Mouse (Mus musculus) skeletal muscle tissue, adult 2 months (tissue): ENCODE measurements around the gene Trhde.

Experiments used
- DNase-seq: peaks from one replicate; pipeline ENCODE4 v3.0.0-alpha.2; 2012; ENCODE audit warnings: low read depth, low spot score

Gene Trhde

DNA sequence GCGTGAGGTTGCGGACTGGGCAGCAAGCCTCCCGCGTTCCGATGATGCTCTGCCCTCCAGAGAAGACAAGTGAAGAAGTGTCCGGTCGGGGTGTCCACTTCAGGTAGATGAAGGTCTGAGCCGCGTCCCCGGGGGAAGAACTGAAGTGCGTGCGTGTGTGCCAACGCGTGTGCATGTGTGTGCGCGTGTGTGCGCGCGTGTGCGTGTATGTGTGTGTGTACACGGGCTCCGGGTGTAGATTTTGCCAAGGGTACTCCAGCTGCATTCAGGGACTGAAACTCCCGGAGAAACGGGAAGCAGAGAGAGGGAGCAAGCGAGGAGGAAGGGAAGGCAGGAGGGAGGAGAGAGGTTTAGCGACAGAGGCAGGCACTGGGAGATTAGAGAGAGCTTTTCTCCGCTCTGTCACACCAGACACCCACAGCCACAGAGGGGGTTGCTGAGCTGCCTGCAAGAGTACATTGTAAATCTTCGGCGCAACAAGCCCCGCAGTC lies at the start of gene Trhde:
Gene Trhde (minus strand): TSS at position 147 of the 491 bp plus-strand sequence.
- DNase-seq = no peak

DNA sequence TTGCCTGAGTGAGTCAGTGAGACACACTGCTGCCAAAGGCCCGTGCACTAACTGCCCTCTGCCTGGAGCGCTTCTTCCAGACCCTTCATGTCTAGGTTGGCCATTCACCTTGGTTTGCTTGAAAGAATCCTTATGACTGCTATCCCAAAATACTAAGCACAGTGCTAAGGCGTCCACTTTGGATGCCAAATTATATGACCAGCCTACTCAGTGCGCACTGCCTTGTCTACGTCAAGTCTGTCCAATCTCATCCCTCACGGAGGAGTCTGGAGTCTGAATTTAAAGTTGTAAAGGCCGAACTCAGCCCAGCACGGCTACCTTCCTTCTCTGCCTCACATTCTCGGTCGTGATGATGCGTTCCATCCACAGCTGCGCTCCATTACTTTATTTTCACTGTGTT lies 39.9 kb upstream of the Trhde start:
- DNase-seq = no peak

DNA sequence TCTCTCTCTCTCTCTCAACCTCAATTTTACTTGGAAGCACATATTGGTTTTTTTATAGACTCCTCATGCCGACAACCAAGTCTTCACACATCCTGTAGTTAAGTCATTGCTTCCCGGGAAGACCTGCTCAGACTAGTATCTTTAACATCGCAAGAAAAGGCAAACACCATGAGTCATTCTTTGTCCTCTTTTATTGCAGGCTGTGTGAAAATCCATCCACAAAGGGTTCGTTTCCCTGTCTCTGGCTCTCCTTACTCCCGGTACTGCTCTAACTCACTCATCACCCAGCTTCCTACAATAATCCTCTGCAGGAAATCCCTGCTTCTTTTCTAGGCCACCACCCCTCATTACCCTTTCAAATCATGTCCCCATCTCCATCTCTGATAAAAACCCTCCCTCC lies 39.3 kb upstream of the Trhde start:
- DNase-seq = no peak

DNA sequence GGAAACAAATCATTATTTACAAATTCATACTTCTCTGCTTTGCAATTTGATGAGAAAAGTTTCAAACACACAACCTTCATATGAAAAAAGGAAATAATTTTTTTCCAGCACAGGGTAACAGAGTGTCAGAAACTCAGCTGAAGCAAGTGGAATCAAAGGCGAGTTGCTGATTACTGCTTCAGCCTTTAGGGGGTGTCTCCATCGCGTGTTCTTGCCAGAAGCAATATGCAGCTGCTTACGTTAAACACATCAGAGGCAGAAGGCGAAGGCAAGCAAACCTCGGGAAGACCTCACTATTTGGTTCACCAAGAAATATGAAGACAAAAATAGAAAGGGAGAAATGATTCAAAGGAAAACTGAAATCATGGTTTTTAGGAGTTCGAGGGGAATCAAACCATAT lies 29.2 kb upstream of the Trhde start:
- DNase-seq = no peak

DNA sequence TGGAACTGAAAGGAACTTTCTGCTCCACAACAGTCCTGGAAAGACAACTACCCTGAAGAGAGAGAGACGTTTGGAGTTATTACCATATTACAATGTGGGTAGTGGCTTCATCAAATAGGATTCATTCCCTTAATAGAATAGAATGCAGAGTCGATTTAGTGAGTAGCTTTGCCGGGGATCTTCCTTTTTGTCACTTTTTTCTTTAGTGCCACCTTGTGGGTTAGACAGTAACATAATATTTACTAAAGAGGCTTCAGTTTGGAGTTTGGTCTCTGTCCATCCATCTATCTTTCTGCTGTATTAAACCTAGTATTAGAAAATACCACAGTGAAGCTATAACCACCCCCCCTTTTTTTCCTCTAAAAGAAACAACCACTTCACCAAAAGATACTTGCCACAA lies 6.7 kb upstream of the Trhde start:
- no peak for DNase-seq

DNA sequence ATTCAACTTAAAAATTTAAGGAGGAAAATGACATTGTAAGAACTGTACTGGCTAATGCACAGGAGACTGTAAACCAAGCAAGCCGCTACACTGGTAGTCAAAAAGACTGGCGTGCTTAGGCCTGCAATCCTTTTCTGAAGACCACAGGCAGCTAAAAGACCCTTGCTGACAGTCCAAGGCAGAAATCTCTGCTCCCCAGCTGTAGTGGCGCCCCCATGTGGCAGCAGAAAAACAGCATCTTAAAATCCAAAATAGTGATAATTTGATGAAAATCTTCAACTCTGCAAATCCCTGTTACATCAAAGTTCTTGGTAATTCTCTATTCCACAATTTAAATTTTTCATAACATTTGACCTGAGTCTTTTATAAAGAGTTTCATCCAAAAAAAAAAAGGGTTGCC lies 3.8 kb upstream of the Trhde start:
- no peak for DNase-seq

DNA sequence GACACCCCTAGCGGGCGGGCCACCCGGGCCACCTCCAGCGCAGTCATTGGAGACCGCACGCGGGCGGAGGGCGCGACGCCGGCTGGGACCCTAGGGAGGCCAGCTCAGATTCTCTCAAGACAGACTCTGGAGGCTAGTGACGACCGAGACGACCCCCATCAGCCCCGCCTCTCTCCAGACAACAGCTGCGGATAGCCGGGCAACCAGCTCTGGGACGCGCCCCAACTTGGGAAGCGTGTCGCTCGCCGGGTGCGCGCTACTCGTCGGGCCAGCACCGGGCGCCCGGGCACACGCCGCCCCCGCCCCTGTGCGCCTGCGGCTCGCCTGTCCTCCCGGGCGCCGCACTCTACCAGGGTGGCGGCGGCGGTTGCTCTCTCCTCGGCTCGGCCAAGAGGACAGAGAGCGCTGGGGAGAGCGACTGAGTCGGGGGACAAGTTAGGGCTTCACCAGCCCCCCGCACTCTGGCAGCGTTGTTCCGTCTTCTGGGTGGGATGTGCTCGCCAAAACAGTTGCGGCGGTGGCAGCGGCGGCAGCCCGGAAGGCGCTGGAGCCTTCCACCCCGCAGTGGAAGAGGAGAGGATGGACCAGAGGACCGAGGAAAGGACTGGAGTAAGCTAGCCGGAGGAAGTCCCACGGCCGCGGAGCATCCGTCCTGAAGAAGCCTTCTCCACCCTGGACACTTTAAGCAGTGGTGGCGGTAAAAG lies 498 bp downstream of the Trhde start:
- no peak for DNase-seq

DNA sequence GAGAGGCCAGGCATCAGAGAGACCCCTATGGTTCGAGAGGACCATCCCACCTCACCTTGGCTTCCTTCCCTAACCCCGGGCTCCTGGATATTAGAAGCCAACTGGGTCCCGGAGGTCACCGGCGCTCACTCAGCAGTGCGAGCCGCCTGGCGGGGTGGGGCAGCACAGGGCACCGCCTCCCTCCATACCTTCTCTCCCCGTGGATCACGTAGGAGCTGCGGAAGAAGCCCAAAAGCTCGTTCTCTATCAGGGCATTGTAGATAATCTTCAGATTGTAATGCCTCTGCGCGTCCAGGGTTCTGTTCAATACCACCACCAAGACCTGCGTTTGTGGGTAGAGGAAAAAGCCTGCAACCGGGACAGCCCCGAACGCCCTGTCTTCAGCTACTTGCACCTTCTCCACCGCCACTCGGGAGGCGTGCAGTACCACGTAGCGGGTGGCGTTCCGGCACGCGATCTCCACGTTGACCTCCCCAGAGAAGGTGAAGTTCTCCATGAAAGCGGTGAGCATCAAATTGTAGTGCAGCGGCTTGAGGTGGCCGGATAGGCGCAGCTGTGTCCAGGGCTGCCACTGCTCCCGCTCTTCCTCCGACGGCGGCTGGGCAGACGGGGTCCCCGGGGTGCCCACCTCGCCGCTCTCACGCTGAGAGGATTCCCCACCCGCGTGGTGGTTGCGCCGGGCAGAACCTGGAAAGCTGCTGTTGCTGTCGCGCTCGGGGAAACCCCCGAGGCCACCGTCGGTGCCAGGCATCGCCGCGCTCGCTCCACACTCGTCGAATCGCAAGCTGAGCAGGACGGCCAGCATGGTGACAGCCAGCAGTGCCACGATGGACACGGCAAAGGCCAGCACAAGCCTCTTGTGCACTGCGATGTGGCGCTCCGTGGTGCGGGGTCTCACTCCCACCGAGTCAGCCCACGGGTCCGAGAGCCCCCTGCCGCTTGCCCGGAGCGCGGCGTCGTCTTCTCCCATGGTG lies 1.5 kb downstream of the Trhde start:
- no peak for DNase-seq

DNA sequence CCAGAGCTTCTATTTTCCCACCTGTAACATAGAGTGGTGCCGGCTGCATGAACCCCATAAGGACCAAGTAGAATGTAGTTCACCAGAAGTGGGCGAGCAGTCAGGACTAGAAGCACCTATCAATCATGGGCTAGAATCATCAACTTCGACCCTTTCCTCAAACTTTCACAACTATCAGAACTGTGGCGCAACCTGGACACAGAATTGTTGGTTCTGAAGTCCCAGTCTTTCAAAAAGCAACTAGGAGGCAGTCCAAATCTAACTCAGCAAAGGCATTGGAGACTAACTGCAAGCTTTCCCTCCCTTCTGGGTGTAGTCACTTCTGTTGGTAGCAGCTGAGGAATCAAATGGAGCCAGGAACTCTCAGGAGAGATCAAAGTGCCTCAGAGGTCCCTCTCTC lies 2.6 kb downstream of the Trhde start:
- DNase-seq = peak; percentile 14

DNA sequence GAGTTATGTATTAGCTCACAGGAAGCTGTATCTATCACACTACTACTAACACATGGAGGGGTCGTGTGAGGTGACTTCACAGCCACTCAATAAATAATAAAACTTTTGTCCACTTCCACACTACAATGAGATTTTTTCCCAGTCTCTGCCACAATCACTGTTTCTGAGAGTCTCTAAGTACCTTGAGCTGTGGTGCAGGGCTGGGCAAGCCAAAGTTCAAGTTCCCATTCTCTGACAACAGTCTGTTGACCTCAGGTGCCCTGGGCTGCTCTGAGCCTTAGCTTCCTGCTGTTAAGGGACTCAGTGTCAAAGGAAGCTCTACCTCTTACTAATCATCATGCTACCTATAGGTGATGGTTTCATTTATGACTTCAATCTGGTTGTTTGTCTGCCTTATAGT lies 3.3 kb downstream of the Trhde start:
- no peak for DNase-seq

DNA sequence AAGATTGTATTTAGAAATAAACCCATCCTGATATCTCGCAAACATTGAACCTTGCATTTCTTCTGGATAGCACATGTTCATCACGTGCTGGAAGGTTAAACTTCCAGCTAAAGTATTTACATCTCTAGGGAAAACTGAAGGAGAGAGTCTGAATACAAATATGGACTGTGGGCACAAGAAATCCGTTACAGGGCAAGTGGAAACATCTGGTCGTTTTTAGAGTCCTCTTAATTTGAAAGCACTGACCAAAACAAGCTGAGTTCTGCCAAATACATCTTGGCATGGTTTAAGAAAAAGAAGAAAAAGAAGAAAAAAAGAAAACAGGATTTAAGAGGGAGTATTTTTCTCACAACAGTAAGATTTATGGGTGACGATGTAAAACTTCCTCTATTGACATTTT lies 3.9 kb downstream of the Trhde start:
- peak; percentile 19 for DNase-seq

DNA sequence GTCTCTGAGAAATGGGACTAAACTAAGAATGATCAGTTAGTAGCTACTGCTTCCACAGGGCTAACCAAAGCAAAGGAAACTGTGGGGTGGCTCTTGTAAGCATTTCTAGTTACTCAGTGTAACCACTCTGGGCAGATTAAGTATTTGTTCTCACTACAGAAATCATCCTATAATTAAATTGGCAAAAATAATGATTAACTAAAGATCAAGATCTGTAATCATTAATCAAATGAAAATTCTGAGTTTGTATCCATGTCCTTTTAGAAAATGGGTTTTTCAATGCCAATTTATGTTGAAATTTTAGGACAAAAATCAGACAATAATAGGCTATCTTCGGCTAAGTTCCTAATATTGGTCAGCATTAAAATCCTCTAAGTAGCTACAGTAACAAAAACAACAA lies 4.4 kb downstream of the Trhde start:
- no peak for DNase-seq

DNA sequence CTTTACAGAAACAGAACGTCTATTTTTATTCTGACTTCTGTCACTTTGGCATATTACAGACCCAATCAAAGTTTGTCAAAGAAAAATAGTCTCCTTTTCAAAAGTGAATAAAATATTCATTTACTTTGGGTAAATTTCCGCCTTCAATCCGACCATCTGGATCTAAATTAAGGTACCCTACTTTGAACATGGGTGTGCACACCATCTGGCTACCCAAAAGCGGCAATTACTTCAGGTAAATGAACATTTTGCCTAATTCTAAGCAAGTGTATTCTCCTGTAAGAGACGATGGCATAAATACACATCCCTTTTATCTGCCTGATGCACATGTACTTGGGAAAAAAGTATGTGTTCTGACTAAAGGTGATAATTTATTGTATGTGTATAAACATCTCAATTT lies 5.2 kb downstream of the Trhde start:
- DNase-seq = no peak

DNA sequence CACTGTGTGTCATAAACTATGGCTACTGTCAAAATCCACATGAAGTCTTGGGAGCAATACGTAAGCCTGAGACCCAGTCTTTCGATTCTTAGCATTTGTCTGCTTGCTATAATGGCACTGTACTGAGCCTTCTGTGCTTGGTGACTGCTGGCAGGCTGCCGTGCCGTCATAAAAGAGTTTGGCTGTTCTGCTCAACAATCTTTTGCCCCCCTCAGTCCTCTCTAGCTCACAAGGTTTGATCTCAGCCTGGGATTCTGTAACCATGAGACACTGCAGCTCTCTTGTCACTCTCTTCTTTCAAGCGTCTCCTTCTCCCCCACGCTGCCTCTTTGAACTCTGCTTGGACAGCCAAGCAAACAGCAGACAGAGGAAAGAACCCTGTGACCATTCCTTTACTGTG lies 7.9 kb downstream of the Trhde start:
- no peak for DNase-seq

DNA sequence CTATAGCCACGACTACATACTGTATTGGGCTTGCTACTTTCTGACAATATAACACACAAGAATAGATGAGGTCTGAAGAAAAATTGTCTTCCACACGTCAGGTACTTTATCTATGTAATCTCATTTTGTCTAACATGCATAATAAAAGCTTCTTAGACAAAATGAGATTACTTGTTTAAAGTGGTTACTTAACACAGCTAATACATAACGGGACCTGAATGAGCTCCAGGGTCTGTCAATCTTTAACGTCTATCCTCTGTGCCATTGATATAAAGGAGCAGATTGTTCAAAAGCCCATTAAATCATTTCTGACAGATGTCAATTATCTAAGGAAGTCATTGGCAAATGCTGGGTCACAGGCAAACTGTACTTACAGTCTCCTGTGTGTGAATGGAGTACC lies 36.2 kb downstream of the Trhde start:
- no peak for DNase-seq

DNA sequence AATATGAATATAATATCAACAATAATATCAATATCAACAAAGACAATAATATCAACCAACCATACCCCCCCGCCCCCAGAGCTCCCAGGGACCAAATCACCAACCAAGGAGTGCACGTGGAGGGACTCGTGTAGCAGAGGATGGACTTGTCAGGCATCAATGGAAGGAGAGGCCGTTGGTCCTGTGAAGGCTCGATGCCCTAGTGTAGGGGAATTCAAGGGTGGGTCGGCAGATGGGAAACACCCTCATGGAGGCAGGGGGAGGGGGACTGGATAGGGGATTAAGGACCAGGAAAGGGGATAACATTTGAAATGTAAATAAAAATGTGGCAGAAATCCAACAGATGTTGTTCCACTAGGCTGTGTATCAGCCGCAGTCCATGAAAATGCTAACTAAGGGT lies 40.0 kb downstream of the Trhde start:
- no peak for DNase-seq

DNA sequence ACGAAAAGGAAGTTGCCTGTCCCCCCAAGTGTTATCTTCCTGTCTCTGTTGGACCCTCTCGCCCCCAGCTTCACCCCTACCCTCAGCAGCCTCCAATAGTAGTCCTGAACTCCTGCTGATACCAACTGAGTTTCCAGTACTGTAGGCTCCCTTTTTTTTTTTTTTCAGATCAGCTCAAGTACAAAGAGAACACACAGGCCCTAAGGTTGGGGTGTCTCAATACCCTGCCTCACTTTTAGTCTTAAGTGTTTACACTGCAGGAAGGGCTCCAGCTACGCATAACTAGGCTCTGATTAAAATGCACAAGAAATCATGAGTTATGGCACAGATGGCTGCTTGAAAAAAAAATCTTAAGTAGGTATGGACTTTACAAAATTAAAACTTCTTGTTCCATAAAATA lies 42.9 kb downstream of the Trhde start:
- no peak for DNase-seq

DNA sequence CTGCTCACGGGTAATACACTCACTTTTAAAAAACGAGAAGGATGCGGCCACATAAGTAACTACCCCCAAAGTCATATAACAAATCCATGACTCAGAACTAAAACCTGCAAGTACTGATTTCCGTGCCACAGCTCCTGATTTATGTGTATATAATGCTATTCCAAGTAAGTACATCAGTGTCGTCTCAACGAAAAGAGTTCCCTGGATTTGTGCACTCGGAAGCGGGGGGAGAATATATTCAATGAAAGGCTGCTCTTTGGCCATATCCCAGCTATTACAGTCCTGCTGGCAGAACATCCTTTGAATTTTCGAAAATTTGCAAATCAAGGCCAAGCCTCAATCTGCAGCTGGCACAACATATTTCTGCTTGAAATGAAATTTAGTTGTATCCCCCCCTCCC lies 43.5 kb downstream of the Trhde start:
- DNase-seq = no peak

DNA sequence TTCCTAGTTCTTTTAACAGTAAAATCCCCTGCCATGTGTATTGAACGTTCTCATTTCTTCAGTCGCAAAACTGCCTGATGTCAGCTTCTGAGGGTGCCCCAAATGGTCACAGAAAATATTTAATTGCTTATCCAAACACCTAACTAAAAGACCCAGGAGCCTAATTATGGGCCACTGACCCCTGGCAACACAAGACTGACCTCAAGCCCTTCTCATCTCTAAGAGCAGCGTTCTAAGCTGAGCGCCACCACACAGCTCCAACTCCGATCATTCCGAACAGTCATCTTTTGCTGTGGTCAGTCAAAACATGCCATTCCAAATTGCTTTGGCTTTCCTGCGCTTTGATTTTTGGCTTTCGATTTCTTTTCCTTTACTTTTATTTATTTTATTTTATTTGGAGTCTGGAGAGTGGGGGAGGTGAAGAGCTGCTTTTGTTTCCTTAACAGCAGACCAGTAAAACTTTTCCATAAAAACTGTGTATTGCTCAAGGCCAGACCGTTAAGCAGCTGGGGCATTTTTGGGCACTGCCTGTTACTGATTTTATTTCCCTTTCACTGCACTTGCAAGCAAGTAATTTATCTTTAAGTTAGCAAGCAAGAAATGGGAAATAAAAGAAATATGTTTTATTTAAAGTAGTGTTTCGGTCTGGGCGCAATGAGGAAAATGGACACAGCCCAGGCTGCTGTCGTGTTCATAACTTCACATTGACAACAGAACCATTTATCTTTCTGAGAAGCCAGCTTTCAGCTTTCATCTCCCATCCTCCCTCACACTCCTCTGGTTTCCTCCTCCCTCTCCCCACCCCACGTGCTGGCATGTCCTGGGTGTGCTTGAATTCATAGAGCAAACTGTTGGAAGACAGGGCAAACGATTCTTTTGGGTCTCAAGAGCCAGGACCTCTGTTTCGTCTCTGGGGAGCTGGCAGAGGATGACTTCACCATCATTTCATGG lies 59.1 kb downstream of the Trhde start:
- DNase-seq = no peak

DNA sequence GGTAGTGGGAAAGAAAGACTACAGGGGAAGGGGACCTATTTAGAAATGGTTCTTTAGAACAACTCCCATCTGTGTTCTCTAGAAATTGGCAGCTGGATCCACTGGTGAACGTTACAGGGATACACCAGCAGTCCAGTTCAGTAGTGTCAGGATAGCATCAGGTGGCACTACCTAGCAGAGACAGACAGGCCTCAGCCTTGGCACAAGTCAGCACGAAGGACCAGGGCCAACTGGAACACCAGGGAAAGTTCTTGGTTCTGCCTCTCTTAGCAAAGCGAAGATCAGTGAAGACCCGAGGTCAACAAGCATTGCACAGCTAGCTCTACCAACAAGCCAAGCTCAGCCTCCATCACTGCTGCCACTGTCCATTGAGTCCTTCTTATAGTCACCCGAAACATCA lies 62.2 kb downstream of the Trhde start:
- DNase-seq = no peak

DNA sequence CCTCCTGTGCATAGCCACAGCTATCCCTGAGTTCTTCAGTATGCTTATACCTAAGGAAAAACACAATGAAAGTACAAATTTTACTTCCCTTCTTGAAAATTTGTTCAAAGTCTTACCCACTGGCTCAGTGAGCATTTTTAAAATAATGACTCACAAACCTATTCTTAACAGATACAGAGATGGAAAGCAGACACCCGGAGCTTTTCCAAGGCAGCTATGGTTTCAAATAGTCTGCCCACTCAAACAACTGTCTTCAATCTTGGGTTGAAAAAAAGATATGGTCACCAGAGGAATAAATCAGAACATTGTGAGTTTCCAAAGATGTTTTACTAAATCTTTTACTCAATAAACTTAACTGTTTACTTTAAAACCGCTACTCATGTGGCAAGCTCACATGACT lies 64.5 kb downstream of the Trhde start:
- DNase-seq = no peak

DNA sequence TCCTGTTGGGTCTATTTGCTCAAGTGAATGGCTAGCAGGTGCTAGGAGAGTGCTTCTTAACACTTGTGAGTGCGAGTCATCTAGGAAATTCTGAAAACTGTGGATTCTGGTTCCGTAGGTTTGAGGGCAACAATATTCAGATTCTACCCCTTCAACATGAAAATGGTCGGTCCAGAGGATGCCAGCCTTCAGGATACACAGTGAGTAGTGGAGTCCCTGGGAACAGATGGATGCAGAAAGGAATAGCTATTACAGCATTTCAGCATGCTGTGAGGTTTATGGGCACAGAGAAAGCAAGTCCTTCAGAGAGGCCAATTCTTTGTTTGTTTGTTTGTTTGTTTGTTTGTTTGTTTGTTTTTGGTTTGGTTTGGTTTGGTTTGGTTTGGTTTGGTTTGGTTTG lies 65.7 kb downstream of the Trhde start:
- DNase-seq = no peak
